Mouse (Mus musculus) layer of hippocampus, postnatal 25 days (tissue): ENCODE measurements around the gene Cadm2. TPM values are rescaled to one million over a fixed set of nuclear protein-coding genes. Genes with fewer than 3 reads are reported as not detected.

ENCODE experiments used
- DNase-seq, 2 experiments: peaks; one replicate each; pipeline ENCODE4 v3.0.0; 2022; ENCODE audit warnings: mixed read lengths in 2 of 2, low spot score in 1 of 2; ENCODE audit errors: extremely low spot score in 1 of 2
- total RNA-seq, 2 experiments: library from RNA; stranded (reverse); gene quantifications; 2 replicates each; pipeline ENCODE4 v1.2.3; 2021

The Cadm2 gene
- total RNA-seq, 2 experiments from 2014 or later = 228 to 239 TPM

GRCm38 (mm10) chr16:67518311-67518710 is 102.4 kb downstream of the Cadm2 start:
- DNase-seq = no peak

DNA sequence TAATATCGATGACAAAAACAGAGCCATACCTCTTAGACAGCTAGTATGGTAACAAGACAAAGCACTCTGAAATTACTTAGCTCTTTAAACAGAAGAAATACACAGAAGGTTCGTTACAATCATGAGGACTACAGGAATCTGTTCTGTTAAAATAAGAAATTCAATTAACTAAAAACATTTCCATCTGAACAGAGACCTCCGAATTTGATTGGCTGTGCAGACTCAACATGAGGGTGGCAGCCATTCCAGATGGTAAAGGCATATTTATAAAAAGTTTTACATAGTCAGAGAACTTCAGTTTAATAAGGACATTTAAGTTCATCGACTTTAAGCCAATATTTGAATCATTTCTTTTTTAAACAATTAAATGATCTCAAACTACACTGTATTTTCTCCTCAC is 105.2 kb downstream of the Cadm2 start:
- no peak for DNase-seq

GRCm38 (mm10) chr16:67509079-67509478 is 111.6 kb downstream of the Cadm2 start:
- no peak for DNase-seq

- no peak for DNase-seq
Measured at GRCm38 (mm10) chr16:67482542-67482941, 138.2 kb downstream of the Cadm2 start.

DNA sequence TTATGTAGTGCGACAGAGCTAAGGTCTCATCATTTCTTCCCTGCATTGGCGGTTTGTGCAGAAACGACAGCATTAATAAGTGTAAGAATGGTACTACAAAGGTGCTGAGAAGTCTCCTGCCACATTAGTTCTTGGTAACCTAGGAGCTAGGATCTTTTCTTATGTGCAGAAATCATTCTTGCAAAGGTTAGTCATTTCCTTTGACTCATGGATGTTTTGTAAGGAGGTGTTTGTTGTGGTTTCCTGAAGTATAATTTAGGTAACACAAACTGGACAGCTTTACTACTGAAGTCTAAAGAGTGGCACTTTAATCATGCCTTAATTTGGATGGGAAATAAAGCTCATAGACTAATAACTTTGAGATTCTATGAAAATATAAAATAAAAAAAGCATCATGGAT is 153.7 kb downstream of the Cadm2 start:
- no peak for DNase-seq

- no peak for DNase-seq
Measured at GRCm38 (mm10) chr16:67436301-67436700, 184.4 kb downstream of the Cadm2 start.

DNA sequence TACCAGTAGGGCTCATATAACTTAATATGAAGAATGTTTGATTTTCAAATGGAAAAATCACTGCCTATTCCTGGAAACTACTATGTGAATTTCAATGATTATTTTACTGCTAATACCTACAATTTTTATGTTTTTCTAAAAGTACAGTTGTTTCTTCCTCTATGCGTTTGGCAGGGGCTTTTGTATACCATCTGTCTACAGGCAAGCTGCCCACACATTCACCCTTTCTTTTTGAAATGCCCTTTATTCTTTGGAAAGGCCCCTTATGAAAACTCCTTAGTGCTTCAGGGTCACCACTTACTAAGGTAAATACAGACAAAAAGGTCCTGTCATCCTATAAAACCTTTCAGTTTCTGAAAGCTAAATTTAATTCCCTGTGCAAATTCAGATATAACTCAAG is 195.3 kb downstream of the Cadm2 start:
- DNase-seq = no peak

DNA sequence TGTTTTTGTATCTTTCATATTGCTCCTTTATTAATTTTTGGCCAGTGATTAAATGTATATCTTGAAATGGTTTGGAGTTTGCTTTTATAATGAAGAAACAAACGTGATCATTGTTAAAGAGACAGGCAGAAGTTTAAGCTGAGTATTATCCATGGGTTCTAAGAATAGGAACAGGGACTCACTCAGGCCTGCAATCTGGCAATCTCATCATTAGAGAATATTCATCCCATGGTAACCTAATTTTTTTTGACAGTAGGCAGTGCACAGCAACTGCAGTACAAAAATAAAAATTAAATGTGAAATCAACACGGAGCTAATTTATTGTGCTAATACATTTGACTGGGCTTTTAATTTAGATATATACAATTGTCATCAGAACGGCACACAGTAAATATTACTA is 209.8 kb downstream of the Cadm2 start:
- DNase-seq = no peak

DNA sequence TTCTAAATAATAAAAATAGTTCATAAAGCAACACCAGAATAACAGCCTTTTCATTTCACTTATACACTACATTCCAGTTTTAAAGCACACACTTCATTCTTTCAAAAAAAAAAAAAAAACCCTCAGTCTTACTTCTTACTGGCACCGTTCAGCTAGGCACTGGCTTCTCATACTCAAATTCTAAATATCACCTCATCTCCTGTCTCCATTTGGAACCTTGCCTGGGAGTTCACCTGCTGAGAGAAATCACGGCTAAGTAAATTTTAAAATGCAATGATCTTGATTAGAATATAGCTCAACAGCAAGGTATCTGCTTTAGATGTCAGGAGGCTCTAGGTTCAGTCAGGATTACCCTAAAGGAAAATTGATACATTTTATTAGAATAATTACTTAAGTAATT is 210.2 kb downstream of the Cadm2 start:
- DNase-seq = no peak

- DNase-seq = no peak
Measured at GRCm38 (mm10) chr16:67367745-67368144, 253.0 kb downstream of the Cadm2 start.

- no peak for DNase-seq
Measured at GRCm38 (mm10) chr16:67348011-67348410, 272.7 kb downstream of the Cadm2 start.

- DNase-seq = no peak
Measured at GRCm38 (mm10) chr16:67347561-67347960, 273.1 kb downstream of the Cadm2 start.

GRCm38 (mm10) chr16:67346621-67347290 is 274.0 kb downstream of the Cadm2 start:
- no peak for DNase-seq

GRCm38 (mm10) chr16:67344194-67344593 is 276.5 kb downstream of the Cadm2 start:
- no peak for DNase-seq

GRCm38 (mm10) chr16:67311033-67311432 is 309.7 kb downstream of the Cadm2 start:
- no peak for DNase-seq

DNA sequence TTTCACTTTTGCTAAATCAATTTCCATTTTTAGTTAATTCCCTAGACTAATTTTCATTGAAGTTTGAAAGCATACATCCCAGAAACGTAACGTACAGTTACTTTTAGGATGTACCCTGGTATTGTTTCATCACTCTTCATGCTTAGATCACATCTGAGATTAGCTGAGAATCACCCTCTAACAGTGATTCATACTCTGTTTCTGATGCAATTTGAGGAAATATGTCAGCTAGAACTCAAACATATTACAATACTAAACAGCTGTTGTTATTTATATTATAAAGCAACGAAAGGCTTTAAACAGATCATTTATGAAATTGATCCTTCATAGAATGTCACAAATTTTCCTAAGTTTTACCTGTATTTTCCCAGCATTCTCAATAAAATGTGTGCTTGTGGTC is 336.0 kb downstream of the Cadm2 start:
- DNase-seq = no peak

DNA sequence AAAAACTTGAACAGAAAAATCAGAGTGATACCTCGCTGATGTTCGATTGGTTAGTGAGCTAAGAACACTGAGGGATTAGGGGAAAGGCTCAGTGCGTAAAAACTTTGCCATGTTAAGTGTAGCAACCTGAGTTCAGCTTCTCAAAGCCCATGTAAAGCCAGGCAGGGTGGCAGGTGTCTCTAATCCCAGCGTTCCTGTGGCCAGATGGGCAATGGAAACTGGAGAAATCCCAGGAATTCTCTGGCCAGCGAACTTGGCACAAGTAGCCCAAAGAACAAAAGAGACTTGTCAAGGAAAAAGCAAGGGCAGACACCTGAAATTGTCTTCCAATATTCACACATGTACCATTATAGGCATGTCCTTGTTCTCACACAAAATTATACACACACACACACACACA is 377.1 kb downstream of the Cadm2 start:
- no peak for DNase-seq

DNA sequence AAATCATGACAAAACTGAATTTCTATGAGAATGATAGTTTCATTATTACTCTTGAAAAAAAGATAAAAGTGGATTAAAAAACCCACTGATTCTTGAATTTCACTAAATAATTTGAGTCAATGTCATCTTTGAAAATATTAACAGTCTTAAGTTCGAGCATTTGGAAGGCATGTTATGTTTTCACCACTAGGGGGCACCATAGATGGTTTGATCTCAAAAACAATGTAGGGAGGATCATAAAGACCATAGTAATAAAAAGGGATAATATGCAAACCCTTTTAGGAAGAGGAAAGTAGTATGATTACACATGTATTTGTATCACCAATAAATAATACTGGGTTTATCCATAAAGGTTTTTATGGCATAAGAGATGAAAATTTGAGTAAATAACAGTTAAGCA is 385.8 kb downstream of the Cadm2 start:
- no peak for DNase-seq

DNA sequence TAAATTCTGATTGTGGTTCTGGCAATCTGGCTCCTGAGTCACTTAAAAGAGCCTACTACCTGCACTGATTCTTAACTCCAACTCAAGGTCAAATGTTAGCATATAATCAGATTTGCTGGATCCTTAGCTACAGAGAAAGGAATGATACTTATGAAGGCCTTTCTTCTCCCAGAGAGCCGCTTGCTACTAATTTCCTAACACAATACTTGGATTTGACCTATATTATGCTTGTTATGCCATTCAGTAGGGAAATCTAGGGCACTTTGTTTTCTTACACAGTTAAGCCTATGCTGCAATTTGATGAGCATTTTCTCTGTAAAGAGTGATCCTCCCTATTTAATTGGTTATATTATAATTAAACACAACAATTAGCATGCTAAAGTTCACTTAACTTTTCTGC is 394.0 kb downstream of the Cadm2 start:
- no peak for DNase-seq

- DNase-seq = no peak
Measured at GRCm38 (mm10) chr16:67203329-67203728, 417.4 kb downstream of the Cadm2 start.

DNA sequence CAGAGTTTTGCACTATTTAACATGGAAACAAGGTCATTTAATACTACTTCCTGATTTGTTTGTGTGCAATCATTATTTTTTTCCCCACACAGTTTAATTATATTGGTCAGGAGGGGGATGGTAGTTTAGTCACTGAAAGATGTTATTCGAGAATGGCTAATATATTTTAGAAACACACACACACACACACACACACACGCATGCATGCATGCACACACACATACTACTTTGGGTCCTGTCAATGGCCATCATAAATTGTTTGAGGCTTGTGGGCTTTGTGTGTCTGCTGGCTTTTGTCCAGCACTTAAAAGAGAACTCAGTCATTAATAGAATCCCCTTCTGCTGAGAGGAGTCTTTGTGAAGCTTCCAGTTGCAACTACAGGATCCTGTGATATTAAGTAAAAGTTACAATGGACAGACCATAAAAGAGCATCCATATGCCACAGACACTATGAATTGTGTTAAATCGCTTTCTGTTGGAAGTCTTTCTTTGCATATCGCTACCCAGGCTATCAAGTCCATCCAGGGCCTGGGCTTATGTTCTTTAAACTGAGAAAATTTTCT is 427.8 kb downstream of the Cadm2 start:
- DNase-seq = no peak

GRCm38 (mm10) chr16:67192395-67192794 is 428.3 kb downstream of the Cadm2 start:
- no peak for DNase-seq

- no peak for DNase-seq
Measured at GRCm38 (mm10) chr16:67186322-67186721, 434.4 kb downstream of the Cadm2 start.
